Mouse (Mus musculus) splenic B cell, adult 2 months (primary cell): ENCODE measurements around the gene Cacng2.
"Not testable (repeated sequence)": the region's sequence is repeated elsewhere in the genome, so short reads cannot be mapped to it uniquely, and the experiment has no call there.

Experiments
- DNase-seq: peaks from one replicate; pipeline ENCODE4 v3.0.0-alpha.2; 2011; ENCODE audit warnings: low read depth, low spot score
- H3K27me3 ChIP-seq: 2 replicates; pipeline ENCODE4 v1.6.1; 2012; ENCODE audit warnings: mild to moderate bottlenecking, low read length, moderate library complexity, mixed read lengths; ENCODE audit not compliant: control insufficient read depth, poor library complexity, insufficient read depth, severe bottlenecking
- H3K36me3 ChIP-seq: 2 replicates; pipeline ENCODE4 v1.6.1; 2012; ENCODE audit warnings: mild to moderate bottlenecking, low read length, moderate library complexity, mixed read lengths; ENCODE audit not compliant: control insufficient read depth, poor library complexity, insufficient read depth, severe bottlenecking

Cacng2 gene

DNA sequence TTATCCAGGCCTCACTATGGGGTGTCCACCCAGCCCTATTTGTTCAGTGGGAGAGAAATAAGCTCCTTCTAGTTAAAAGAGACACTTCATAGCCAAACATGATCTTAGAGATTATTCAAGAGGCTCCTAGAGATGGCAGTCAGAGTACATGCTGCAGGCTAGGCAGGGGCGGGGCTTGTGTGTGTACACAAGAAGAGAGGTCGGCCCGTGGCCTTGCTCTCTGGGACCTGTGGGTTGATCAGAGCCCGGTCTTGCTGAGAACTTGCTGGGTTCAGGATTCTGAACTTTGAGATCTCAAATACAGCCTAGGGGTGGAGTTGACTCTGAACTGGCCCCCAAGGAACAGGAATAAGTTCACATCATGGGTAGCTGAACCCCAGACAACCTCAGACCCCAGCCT is 95.6 kb downstream of the Cacng2 start:
- Histone ChIP-seq H3K36me3 (no peaks in the 10 kb centered on the region), H3K27me3 (no peaks in the 10 kb centered on the region)
- no peak for DNase-seq

DNA sequence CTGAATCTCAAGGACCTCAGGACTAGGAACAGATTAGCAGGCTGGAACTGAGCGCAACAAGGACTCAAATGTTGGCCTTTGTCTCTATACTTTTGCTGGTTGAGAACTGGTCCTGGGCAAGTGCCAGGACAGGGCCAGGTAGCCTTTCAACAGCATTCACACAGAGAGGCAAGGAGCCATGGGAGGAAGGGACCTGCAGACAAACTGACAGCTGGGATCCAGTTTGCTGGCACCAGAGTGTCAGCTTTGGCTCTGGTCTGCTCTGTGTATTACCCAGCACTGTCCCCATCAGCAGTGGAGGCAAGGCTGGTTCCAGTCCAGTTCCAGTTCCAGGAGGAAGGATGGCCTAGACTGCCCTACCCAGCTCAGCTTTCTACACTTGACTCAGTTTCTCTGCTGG is 105.8 kb downstream of the Cacng2 start:
- Histone ChIP-seq H3K27me3 (no peaks in the 10 kb centered on the region), H3K36me3 (no peaks in the 10 kb centered on the region)
- no peak for DNase-seq

DNA sequence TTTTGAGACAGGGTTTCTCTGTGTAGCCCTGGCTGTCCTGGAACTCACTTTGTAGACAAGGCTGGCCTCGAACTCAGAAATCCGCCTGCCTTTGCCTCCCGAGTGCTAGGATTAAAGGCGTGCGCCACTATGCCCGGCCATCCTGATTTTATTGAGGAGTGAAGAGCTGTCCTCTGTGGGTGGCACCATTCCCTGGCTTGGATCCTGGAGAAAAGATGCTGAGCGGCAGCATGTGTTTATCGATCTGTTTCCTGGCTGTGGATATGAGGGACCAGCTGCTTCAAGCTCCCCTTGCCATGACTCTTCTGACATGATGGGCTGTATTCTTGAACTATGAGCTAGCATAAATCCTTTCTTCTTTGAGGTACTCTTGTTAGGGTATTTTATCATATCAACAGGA is 111.6 kb downstream of the Cacng2 start:
- H3K36me3 ChIP-seq, DNase-seq, H3K27me3 ChIP-seq: not testable (repeated sequence)

DNA sequence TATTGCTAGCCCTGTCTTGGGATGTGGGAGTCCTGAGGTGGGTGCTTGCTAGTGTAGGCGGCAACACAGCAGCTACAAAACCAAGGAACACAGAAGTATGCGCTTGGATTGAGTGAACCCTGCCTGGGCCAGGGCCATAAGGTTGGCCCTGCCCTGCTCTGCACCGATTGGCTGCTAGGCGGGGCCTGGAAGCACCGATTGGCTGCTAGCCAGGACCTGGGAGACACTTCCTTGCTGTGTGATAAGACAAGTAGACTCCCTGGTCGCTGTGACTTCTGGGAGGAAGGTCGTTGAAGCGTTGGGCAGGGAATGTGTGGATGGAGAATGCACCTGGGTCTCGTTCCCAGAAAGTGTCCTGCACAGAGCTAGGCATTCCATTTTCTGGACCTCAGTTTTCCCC is 115.9 kb downstream of the Cacng2 start:
- H3K36me3 ChIP-seq, result no peaks in the 10 kb centered on the region
- DNase-seq, result no peak
- H3K27me3 ChIP-seq, result no peaks in the 10 kb centered on the region

DNA sequence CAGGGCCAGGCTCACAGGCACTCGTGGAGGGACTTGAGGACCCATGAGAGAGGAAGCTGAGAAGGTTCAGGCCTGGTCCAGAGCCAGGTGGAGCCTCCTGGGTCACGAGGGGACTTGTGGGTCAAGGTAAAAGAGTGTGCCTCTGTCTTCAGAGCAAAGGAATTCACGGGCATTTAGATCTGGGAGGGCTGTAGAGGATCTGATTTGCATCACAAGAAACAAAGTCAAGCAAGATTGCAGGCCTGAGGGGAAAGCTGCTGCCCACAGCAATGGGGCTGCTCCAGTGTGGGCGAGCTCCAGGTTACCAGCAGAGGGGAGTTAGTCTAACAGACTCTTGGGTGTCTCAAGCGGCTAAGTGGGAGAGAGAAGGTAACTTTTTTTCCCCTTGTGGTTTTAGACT is 118.4 kb downstream of the Cacng2 start:
- Histone ChIP-seq H3K36me3 (no peaks in the 10 kb centered on the region), H3K27me3 (no peaks in the 10 kb centered on the region)
- DNase-seq, result no peak

DNA sequence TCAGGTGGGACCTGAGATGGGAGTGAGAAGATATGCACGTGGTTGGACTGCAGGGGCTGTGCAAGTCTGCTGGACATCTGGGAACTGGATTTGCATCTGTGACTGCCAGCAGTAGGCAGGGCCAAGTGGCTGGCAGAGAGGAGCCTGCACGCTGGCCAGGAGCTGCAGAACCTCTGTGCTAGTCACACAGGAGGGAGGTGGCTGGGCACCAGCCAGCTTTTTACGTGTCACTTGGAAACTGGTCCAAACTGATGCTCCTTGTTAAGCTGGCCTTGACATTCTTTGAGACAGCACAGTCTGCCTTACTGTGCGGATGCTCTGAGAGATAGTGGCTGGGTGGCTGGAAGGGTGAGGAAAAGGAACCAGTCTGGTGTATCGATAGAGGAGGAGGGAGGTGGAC is 131.3 kb downstream of the Cacng2 start:
- Histone ChIP-seq H3K27me3 (no peaks in the 10 kb centered on the region), H3K36me3 (no peaks in the 10 kb centered on the region)
- no peak for DNase-seq

DNA sequence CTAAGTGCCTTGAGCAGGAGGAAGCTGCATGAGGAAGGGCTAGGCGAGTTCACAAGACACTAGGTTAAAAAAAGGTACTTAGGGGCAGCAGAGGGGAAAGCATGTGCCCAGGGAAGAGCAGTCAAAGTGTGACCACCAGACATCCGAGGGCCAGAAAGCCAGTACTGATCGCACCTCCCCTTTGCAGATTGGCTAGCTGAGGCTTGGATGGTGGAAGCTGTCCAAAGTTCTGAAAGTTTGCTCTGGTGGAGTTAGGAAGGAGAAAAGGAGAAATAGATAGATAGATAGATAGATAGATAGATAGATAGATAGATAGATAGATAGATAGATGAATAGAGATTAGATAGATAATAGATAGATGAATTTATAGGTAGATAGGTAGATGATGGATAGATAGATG is 136.4 kb downstream of the Cacng2 start:
- no peak for DNase-seq
- Histone ChIP-seq H3K36me3 (no peaks in the 10 kb centered on the region), H3K27me3 (no peaks in the 10 kb centered on the region)

DNA sequence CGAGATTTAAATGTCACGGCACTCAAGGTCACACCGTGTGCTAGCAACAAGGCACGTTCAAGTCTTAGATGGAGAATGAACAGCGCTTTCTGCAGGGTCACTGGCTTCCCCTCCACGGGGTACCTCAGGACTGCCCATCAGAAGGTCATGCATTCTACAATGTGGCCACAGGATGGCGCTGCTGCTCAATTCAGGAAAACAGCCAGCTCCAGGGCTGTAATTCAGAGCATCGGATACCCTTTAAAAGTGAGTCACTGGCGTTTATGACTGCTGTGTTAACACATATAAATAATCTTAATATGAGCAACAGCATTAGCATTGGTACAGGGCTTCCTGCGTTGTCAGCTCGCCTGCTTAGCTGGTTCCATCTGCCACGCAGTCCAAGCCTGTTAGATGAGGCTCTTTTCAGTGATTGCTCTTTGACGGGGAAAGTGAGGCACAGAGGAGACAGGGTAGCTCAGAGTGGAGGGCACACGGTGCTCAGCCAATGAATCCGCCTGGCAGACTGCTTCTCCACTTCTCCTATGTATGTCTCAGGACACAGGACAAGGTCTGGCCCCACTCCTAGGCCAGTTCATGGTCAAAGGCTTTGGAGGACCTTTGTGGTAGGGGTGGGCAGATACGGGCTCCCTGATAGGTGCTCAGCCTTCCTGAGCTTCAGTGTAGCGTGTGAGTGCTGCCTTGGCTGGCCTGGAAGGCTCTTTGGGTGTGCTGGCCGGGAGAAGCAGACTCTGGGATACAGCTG is 137.5 kb downstream of the Cacng2 start:
- Histone ChIP-seq H3K27me3 (no peaks in the 10 kb centered on the region), H3K36me3 (no peaks in the 10 kb centered on the region)
- peak; percentile 72 for DNase-seq

DNA sequence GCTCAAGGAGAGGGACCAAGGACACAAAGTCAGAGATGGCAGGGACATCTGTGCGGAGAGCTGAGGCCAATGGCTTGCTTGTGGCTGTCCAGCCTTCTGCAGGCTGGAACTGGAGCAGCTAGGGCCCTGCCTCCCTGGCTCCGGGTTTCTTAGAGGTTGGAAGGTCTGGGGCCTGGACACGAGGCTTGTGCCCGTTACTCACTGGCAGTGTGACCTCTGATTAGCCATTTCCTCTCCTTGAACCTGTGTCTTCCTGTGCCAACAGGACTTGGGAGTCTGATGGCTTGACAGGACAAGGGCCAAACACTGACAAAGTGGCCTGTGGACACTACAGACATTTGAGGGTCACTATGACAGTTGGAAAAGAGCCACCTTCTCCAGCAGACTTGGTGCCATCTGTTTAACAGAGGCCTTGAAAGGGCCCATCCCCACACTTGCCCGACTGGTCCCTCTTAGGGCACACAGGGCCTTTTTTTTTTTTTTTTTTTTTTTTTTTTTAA is 138.6 kb downstream of the Cacng2 start:
- Histone ChIP-seq H3K36me3 (no peaks in the 10 kb centered on the region), H3K27me3 (no peaks in the 10 kb centered on the region)
- no peak for DNase-seq

DNA sequence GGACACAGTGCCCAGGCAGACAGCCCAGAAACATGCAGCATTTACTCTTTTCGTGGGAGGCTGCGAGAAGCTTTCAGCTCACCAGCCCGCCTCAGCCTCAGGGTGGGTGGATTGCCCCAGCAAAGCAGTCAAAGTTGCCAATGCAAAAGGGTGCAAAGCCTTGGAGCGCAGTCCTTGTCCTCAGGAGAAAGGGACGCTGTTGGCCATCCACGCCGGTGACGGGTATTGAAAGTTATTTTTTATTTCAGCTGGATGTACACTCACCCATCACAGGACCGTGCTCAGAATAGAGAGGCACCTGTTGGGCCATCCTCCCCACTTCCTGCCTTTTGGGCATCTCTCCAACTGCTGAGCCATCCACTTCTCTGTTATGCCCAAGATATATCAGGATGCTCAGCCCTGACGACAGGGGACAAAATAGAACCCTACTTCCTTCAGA is 140.4 kb downstream of the Cacng2 start:
- DNase-seq, result no peak
- Histone ChIP-seq H3K27me3 (no peaks in the 10 kb centered on the region), H3K36me3 (no peaks in the 10 kb centered on the region)

DNA sequence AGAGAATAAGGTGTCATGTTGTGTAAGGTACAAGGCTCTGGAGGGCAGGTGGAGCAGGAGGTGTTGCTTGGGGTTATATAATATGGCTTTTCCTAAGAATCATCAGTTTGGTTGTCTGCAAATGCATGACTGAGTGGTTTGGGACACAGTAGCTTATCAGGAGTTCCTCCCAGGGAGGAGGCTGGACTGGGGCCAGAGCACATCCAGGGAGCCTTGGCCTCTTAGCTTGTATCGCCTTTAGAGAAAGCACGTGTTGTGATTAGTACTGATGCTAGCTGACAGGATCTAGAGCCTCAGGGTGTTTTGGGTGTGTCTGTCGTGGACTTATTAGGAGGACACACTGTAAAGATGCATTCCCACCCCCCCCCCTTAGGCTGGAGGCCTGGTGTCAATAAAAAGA is 142.2 kb downstream of the Cacng2 start:
- no peaks in the 10 kb centered on the region for H3K36me3 ChIP-seq
- DNase-seq, result no peak
- no peaks in the 10 kb centered on the region for H3K27me3 ChIP-seq

DNA sequence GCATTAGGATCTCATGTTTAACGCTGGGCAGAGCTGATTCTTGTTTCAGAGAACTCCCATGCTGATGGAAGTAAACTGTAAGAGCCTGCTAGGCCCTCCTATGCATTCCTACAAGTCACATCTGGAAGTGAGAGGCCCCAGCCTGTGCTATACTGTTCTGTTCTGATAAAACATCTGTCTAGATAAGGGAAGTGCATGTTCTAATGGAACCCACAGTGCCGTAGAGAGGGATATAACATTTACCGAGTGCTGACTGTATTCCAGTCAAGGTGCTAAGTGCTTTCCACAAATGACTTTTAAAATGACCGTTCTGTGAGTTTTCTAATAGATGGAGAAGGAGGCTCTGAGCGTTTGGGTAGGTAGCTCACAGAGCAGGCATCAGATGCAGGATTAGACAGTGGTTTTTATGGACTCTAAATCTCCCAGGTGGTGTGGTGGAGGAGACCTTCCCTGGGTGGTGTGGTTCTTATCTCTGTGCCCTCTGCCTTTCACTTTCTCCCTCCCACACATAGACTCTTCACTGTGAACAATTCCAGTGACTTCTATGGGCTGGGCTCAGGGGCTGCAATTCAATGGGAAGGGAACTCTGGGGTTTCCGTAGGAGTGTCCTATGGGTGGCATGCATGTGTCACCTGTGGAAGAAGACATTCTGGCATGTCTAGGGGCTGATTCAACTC is 145.5 kb downstream of the Cacng2 start:
- DNase-seq, result no peak
- Histone ChIP-seq H3K27me3 (no peaks in the 10 kb centered on the region), H3K36me3 (no peaks in the 10 kb centered on the region)

DNA sequence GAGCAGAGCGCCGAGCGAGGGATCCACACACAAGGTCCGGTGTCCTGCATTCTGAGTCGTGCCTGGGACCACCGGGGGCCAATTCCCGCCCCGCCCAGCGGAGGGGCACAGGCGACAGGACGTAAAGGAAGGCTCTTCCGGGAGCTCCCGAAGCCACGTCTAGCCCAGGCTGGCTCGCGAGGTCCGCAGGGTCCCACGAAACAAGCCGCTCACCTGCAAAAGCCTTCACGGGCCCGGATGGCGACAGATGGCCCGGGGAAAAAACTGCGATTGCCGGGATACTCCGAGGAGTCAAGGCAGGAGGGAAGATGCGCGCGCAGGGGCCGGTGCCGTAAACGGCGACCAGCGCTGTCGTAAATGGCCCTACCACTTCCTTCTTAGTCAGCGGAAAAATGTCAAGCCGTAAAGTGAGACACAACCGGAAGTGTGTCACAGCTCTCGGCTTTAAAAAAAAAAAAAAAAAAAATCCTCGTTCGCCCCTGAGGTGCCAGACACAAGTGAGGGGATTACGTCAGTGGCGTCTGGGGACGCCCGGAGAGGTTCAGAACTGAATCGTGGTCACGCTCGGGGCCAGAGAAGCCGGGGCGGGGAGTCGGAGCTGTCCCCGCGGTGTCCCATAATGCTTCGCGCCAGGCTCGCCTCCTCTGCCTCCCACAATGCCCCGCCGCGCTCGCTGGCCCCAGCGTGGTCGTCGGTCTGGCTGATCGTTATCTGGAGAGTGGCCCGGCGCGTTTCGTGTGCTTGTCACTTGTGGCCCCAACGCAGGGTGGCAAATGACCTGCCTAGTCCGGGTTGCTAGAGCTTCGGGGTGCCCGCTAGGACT is 149.1 kb downstream of the Cacng2 start, which contains the start of gene Eif3d:
Eif3d (minus strand) TSS at position 344 of the 823 bp plus-strand sequence.
- Histone ChIP-seq H3K27me3 (no peaks in the 10 kb centered on the region), H3K36me3 (peaks cover 10% of the 10 kb centered on the region)
- DNase-seq, result peak; percentile 97

DNA sequence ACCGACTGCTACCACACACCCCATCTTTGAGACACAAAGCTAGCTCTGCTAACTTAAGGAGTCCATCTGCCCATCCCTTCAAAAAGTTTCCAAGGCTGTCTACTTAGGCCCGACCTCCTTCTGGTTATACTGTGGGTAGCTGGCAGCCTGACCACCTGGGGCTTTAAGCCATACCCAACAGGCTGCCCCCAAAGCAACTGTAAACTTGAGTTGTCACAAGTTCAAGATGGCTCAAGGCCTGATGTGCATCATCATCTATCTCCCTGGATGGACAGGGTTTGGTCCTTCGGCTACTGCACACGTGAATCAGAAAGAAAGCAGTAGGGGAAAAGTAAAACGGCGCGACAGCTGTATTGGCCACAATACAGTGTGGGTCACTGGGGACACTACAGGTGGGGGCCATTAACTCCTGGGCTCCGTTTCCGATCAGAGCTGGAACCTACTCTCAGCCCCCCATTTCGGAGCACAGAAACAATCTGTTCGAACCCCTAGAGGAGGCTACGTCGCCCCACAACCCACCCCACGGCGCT is 149.8 kb downstream of the Cacng2 start:
- H3K36me3 ChIP-seq, result peaks cover 10% of the 10 kb centered on the region
- no peaks in the 10 kb centered on the region for H3K27me3 ChIP-seq
- no peak for DNase-seq
